Mouse (Mus musculus) liver, embryonic 14.5 days (tissue): ENCODE data around the gene Prdm16.

ENCODE experiments used
- CTCF ChIP-seq: IDR thresholded peaks from 2 replicates; pipeline ENCODE4 v1.5.1; 2016; ENCODE audit warnings: antibody characterized with exemption, low read depth, control low read depth
- EP300 ChIP-seq: IDR thresholded peaks from 2 replicates; pipeline ENCODE4 v1.6.1; 2016; ENCODE audit warnings: antibody characterized with exemption, low read depth

GRCm38 (mm10) chr4:154638320-154638886, 1.7 kb upstream of the Prdm16 start:
- TF ChIP-seq CTCF (no peak), EP300 (no peak)
